Mouse (Mus musculus) C3H10T1/2 (cell line): ENCODE results near the gene Capn2. TPM values are rescaled to one million over a fixed set of nuclear protein-coding genes. Genes with fewer than 3 reads are reported as not detected.

Experiments used
- polyA plus RNA-seq, 2 experiments: library from polyadenylated mRNA; unstranded; fragments of >200 nt; fragmentation: generic; extraction: Trizol; gene quantifications; one replicate each; pipeline ENCODE4 v1.2.1; 2012; ENCODE audit warnings: missing spikeins in 2 of 2

The Capn2 gene
- polyA plus RNA-seq = 100 to 1,000 TPM in 1 of 2 experiments, 10 to 100 TPM in 1; 27.4 to 155 TPM

DNA sequence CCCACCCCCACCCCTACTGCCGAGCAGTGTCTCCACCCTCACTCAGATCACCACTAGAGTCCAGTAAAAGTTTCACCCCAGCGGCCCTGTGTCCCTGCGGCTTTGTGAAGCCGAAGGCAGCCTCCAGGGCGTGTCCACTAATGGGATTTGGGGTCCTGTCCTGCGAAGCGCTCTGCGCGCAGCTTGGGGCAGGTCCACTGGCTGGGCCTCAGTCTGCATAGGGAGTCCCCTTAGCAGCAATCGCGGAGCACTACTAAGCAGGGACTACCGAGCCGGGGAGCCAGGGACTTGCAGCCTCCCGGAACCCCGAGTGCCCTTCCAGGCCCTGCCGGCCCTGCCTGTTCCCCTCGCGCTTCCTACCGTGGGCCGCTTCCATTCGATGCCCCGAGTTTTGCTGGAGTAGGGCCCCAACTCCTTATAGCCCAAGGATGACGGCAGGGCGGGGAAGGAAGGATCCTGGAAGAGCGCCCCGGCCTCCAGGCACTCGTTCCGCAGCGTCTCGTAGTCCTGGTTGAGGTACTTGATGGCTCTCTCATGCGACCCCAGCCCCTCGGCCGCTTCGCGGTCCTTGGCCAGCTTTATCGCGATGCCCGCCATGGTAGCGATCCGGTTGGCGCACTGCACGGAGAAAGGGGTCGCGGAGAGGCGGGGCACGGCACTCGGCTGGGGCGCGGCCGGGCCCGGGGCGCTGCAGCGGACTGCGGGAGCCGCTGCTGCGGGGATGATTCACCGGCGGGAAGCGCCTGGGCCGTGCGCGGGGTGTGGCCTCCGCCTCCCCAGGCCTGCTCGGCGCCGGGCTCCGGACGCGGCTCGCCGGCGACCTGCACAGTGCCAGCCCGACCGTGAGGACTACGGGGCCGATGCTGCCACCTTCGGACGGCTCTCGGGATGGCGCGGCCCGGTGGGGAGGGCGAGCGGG, at the start of gene Capn2:
Gene Capn2 (minus strand): TSS at position 851 of the 919 bp plus-strand sequence.

DNA sequence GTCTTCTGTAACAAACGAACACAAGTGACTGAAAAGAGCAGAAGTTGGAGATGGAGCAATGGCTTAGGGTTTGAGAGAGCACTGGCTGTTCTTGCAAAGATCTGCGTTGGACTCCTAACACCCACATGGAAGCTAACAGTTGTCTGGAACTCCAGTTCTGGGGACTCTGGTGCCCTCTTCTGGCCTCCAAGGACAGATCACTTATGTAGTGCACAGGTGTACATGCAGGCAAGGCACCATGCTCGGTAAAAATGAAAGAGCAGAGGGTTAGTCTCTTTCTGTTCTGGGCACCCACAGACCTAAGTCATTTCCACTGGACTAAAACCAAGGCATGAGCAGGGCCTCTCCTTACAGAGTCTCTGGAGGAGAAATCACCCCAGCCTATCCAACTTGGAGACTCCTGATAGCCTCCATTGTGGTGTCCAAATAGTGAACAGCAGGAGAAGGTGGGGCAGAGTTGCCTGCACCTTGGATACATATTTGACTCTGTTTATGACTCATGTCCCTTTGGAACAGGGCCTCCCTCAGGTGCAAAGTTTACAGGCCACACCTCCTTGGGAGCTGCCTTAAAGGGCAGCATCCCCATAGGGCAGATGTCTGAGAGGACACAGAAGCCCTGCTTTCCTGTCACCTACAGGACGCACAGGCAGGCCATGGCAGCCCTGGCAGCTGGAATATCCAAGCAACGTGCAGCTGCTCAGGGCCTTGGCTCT, 47.2 kb upstream of the Capn2 start, which contains the start of gene Capn8:
Gene Capn8 (plus strand): TSS at position 600 of the 713 bp plus-strand sequence.

Other genes with a start within 250 kb of the Capn2 start
- gene Degs1, start 234.8 kb downstream of the Capn2 start, polyA plus RNA-seq = 10 to 100 TPM; 35.2 to 78.6 TPM
- gene Fbxo28, start 176.0 kb downstream of the Capn2 start, polyA plus RNA-seq = 1 to 10 TPM; 3.7 to 10.0 TPM
- gene Trp53bp2, start 108.4 kb downstream of the Capn2 start, polyA plus RNA-seq = 1 to 10 TPM in 1 of 2 experiments, under 1 TPM in 1; 0.63 to 9.9 TPM
- not detected for gene Capn8, start 47.4 kb upstream of the Capn2 start, polyA plus RNA-seq
- not detected for gene Ccdc185, start 231.6 kb upstream of the Capn2 start, polyA plus RNA-seq
- under 1 TPM; 0.05 to 0.32 TPM for gene Susd4, start 246.3 kb upstream of the Capn2 start, polyA plus RNA-seq